Mouse (Mus musculus) forebrain, embryonic 13.5 days (tissue): Measurements from ENCODE around the gene Gm28230. TPM values are rescaled to one million over a fixed set of nuclear protein-coding genes. Genes with fewer than 3 reads are reported as not detected.
A peak's percentile ranks its signal among the peaks of the same experiment; 100 is the strongest.

Experiments used
- ATAC-seq: fragments of 200-750 bp; cut with Nextera tagmentation; 2 replicates; pipeline ENCODE4 v1.8.0; 2017
- H3K27ac ChIP-seq: fragments of 300-500 bp; sonication (generic); 2 replicates; pipeline ENCODE4 v1.5.1; 2015; ENCODE audit warnings: inconsistent platforms, mild to moderate bottlenecking, moderate library complexity
- H3K27me3 ChIP-seq: fragments of 300-500 bp; sonication (generic); 2 replicates; pipeline ENCODE4 v1.6.1; 2015; ENCODE audit warnings: mild to moderate bottlenecking, inconsistent platforms
- H3K36me3 ChIP-seq: fragments of 300-500 bp; sonication (generic); 2 replicates; pipeline ENCODE4 v1.6.1; 2015; ENCODE audit warnings: mild to moderate bottlenecking, inconsistent platforms; ENCODE audit not compliant: poor library complexity, severe bottlenecking
- H3K4me1 ChIP-seq: fragments of 300-500 bp; sonication (generic); 2 replicates; pipeline ENCODE4 v1.6.1; 2015; ENCODE audit warnings: inconsistent platforms
- H3K4me2 ChIP-seq: fragments of 300-500 bp; sonication (generic); 2 replicates; pipeline ENCODE4 v1.6.1; 2015; ENCODE audit warnings: inconsistent platforms, mild to moderate bottlenecking, moderate library complexity
- H3K4me3 ChIP-seq: fragments of 300-500 bp; sonication (generic); 2 replicates; pipeline ENCODE4 v1.5.1; 2015; ENCODE audit warnings: mild to moderate bottlenecking, inconsistent platforms
- H3K9ac ChIP-seq: fragments of 300-500 bp; sonication (generic); 2 replicates; pipeline ENCODE4 v1.6.1; 2015; ENCODE audit warnings: mild to moderate bottlenecking, inconsistent platforms
- H3K9me3 ChIP-seq: fragments of 300-500 bp; sonication (generic); replicated peaks from 2 replicates; pipeline ENCODE4 v1.6.1; 2016; ENCODE audit warnings: inconsistent platforms
- WGBS: fragments of 180-500 bp; shearing (Covaris S2); methylation state at CpG from one replicate; pipeline ENCODE4 v1.1.7; 2015; 5-methylcytosine and 5-hydroxymethylcytosine counted together
- polyA plus RNA-seq: library from polyadenylated mRNA; unstranded; fragments of >200 nt; fragmentation: Nextera tagmentation; extraction: Ambion mirVana; gene quantifications from 2 replicates; pipeline ENCODE4 v1.2.1, GENCODE M21; 2015

Gene Gm28230
- polyA plus RNA-seq, 1 experiment from 2014 or later = not detected

DNA sequence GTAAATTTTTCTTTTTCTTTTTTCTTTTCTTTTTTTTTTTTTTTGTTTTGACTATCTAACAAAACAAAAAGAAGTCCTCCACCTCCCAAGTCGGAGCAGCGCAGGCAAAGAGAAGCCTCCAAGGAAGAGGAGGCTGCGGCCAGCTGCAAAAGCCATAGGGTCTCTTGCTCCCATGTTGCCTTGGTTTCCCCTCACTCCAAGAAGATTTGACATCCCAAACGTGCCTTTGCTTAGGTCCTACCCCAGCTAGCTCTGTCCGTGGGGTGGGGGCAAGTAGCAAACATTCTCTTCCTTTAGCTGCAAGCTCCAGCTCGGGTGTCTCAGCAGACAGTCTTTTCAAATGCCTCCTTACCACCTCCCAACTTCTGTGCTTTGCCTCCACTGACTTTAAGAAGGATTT is 7.2 kb downstream of the Gm28230 start:
- ATAC-seq = no peak
- Histone ChIP-seq H3K9me3 (no peaks in the 10 kb centered on the region), H3K27me3 (peaks cover 99% of the 10 kb centered on the region), H3K36me3 (no peaks in the 10 kb centered on the region), H3K4me3 (no peak overlapping the region), H3K27ac (no peak overlapping the region), H3K4me2 (no peak overlapping the region), H3K4me1 (peaks cover 4% of the 10 kb centered on the region), H3K9ac (no peak overlapping the region)
- 0% methylated on average over 6 of the region's 6 CpGs for WGBS

DNA sequence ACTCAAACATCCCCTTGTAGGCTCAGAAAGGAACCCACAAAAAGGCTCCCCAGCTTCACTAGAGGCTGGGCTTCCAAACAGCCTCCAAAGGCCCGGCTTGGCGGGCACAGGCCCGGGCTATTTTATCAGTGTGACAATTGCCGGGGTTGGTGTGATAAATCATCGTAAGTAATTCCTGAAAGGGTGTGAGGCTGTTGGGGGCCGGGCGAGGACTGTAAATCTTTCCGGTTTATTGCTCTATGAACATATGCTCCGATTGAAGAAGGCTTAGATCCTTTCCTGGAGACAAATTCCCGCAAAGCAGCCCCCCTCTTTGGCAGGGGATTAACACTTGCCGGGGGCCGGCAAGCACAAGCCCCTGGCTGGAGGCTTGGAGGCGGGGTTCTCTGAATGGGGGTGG is 7.9 kb downstream of the Gm28230 start:
- H3K9ac ChIP-seq = no peak overlapping the region
- no peaks in the 10 kb centered on the region for H3K9me3 ChIP-seq
- H3K4me1 ChIP-seq = peaks cover 4% of the 10 kb centered on the region
- no peak overlapping the region for H3K27ac ChIP-seq
- no peak for ATAC-seq
- peaks cover 99% of the 10 kb centered on the region for H3K27me3 ChIP-seq
- no peaks in the 10 kb centered on the region for H3K36me3 ChIP-seq
- WGBS = under 1% methylated on average over 13 of the region's 13 CpGs
- H3K4me3 ChIP-seq = no peak overlapping the region
- no peak overlapping the region for H3K4me2 ChIP-seq

DNA sequence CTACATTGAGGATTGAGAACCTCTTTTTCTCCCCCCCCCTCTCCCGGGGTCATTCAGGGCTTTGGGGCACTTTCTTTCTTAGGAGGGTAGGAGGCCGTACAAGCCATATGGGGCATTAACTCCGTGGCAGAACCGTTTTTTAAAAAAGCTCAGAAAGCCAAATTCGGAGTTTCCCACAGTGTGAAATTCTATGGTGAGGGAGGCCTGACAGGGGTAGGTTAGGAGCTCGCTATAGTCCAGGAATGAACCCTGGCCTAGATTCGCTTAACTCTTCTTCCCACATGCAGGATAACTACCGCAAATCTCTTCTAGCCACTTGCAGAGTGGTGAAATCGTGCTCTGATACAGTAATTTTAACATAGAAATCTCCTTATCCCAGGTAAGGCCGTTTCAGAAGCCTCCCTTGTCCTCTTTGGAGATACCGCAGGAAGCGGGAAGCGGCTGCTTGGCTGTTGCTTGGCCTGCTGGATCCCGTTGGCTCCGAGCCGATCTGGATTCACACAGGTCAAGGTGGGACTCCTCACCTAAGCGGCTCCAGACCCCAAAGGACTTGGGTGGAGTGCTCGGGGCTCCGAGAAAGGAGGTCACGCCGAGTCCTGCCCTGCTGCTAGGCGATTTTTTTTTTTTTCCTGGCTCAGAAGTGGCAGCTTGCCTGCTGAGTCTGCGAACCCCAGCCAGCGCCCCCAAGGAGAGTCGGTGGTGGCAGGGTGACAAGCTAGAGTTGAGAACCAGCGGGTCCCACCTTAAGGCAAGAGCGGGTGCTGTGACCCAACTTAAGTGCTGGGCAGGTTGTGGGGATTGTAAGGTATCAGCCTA is 8.7 kb downstream of the Gm28230 start:
- H3K4me1 ChIP-seq = peaks cover 4% of the 10 kb centered on the region
- ATAC-seq = no peak
- no peak overlapping the region for H3K4me2 ChIP-seq
- H3K27me3 ChIP-seq = peaks cover 100% of the 10 kb centered on the region
- no peak overlapping the region for H3K9ac ChIP-seq
- H3K9me3 ChIP-seq = no peaks in the 10 kb centered on the region
- H3K27ac ChIP-seq = no peak overlapping the region
- WGBS = under 1% methylated on average over 27 of the region's 27 CpGs
- no peak overlapping the region for H3K4me3 ChIP-seq
- no peaks in the 10 kb centered on the region for H3K36me3 ChIP-seq

DNA sequence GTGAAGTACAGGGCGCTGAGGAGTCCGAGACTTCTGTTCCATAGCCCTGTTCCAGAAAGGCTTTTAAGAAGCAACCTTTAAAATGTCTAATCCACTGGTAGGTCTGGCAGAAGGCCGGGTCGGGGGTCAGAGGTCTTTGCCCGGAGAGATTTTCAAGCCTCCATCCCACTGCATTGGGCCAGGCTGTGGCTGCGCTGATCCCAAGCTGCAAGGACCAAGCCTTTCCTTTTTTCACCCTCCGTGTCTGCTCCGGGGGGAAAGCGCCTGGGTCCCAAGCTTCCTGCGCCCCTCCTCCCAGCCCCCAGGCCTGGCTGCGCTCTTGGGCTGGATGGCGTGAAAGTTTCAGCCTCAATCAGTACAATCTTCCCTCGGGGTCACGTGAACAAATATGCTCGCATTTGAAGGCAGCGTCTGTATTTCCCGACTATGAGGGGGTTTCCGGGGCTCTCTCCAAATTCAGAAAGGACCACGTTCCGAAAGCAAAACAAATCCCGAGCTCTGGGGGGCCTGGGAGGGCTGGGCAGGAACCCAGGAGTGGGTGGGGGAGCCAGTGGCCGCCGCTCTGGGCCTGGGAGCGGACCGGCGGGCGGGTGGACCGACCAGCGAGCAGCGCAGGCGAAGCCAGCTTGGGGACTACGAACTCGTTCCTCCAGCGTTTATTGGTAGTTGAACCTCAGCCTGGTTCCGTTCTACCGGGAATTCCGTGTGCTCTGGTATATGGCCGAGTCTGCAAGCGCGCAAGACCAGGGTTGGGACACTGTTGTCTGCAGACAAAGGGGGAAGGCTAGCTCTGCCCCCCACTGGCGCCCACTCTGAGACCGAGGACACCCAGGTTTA is 9.5 kb downstream of the Gm28230 start:
- H3K4me2 ChIP-seq = no peak overlapping the region
- under 1% methylated on average over 42 of the region's 42 CpGs for WGBS
- no peaks in the 10 kb centered on the region for H3K9me3 ChIP-seq
- H3K36me3 ChIP-seq = no peaks in the 10 kb centered on the region
- no peak overlapping the region for H3K9ac ChIP-seq
- 0 out of 2 replicates have a peak overlapping the region, but pooled peaks have one; percentile 7 for H3K4me3 ChIP-seq
- H3K27ac ChIP-seq = no peak overlapping the region
- peaks cover 4% of the 10 kb centered on the region for H3K4me1 ChIP-seq
- ATAC-seq = no peak
- H3K27me3 ChIP-seq = peaks cover 100% of the 10 kb centered on the region

DNA sequence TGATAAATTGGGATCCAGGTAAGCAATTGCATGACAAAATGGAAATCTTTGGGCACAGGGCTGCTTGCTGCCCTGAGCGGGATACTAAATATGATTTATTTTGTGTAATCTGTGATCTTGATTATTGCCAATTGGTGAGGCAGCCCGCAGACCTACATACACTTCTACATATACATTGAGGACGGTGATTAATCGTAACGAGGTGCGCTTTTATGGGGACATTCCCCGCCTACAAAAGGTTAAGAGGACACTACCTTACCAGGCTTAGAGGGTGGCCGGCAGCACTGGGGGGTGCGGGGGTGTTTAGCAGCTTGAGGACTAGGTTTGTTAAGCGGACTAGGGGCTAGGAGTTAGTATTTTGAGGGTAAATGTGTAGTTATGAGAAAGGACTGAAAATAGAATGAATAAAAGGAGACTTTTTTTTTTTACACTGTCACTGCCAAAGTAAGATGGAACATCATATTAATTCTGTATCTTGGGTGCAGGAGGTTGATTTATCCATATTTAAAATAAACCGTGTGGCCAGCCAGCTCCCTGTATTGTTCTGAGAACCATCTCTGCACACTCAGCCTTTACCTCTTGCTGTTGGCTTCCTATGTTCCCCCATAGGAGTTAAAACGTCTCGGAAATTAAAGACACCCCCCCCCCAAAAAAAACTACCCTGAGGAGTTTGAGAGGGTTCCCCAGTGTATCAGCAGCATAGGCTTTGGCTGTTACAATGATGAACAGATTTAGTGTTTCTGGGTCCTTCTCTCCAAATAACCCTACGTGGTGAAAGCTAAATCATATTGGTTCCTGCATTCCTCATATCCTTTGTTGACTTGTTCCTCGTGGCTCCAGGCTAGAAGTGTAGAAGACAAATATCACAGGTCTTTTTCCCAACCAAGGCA is 10.4 kb downstream of the Gm28230 start:
- Histone ChIP-seq H3K9ac (no peak overlapping the region), H3K4me1 (peaks cover 4% of the 10 kb centered on the region), H3K4me3 (no peak overlapping the region), H3K4me2 (no peak overlapping the region), H3K27me3 (peaks cover 99% of the 10 kb centered on the region), H3K27ac (no peak overlapping the region), H3K9me3 (no peaks in the 10 kb centered on the region), H3K36me3 (no peaks in the 10 kb centered on the region)
- WGBS = 2% methylated on average over 15 of the region's 15 CpGs
- no peak for ATAC-seq

DNA sequence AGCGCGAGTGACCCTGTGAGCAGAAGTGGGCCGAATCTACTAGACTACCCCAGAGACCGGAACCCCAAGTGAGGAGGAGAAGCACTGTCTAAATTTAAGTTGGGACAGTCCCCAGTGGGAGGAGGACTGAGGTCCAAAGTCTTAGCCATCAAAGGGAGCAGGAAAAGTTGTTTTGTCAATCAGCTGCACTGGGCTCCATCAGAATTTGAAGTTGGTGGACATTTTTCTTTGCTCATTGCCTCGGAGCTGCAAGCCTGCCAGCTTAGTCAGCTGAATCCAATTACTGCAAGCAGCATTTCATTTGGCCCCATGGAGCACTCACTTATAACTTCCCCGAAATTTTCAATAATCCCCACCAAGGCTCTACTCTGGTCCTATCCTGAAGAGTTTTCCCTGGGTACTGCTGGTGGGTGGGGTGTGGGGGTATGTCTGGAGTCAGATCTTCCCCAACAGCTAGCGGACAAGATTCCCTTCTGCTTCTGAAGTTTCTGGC is 11.1 kb downstream of the Gm28230 start:
- Histone ChIP-seq H3K27ac (no peak overlapping the region), H3K9me3 (no peaks in the 10 kb centered on the region), H3K4me2 (no peak overlapping the region), H3K36me3 (no peaks in the 10 kb centered on the region), H3K27me3 (peaks cover 99% of the 10 kb centered on the region), H3K9ac (no peak overlapping the region), H3K4me1 (peaks cover 4% of the 10 kb centered on the region), H3K4me3 (no peak overlapping the region)
- ATAC-seq = no peak
- 2% methylated on average over 7 of the region's 7 CpGs for WGBS

DNA sequence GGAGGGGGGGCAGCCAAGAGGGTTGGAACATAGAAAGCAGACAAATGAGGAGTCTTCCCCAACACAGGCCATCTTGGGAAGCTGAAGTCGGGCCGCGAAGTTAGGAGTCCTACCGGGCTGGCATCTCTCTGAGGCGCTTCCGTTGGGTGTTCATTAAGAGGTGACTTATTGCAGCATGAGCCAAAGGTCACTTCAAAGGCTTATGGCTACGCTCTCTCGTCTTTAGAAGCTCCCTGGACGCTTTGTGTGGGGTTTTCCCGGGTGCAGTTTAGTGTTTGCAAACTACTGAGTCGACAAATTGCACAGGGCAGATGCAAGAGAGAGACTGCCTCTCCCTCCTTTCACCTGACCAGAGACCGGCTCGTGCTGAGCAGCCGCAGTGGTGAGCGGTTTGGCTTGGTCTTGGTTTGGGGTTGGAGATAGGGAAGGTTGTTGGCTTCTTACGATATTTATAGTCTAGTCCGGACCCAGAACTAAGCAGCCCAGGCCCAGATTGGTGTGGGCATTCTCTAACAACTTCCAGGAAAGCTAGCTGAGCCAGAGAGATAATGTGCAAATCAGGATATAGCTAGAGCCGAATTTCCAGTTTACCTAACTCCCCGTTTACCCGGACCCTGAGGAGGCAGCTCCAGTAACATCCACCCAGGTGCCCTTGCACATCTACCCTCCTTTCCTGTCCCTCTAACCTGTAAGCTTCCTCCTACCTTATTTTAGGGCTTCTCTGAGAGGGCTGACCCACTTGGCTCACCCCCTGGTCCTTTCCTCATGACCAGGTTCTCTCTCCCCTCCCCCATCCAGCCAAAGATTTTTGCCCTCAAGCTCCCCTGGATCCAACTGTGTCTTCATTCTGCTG is 12.3 kb downstream of the Gm28230 start:
- H3K27me3 ChIP-seq = peaks cover 99% of the 10 kb centered on the region
- peaks cover 4% of the 10 kb centered on the region; the same call in 1 of the 2 replicates for H3K4me1 ChIP-seq
- H3K36me3 ChIP-seq = no peaks in the 10 kb centered on the region
- 2% methylated on average over 20 of the region's 20 CpGs for WGBS
- H3K27ac ChIP-seq = no peak overlapping the region
- no peak for ATAC-seq
- no peak overlapping the region for H3K9ac ChIP-seq
- H3K4me2 ChIP-seq = no peak overlapping the region
- H3K9me3 ChIP-seq = no peaks in the 10 kb centered on the region
- H3K4me3 ChIP-seq = no peak overlapping the region

DNA sequence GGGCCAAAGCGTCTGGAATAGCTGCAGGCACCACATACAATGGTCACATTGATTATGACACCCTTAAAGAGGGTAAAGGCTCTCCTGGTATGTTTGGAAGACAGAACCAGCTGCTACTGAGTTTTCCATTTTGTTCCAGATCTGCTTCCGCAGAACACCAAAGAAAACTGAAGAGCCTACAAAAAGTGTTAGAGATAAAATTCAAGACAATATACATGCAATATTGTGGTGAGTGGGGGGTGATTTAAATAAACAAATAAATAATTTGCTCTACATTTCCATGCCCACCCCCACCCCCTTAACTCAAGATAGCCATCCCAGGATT is 12.9 kb downstream of the Gm28230 start:
- no peaks in the 10 kb centered on the region for H3K9me3 ChIP-seq
- H3K9ac ChIP-seq = no peak overlapping the region
- 7% methylated on average over 2 of the region's 2 CpGs for WGBS
- no peak for ATAC-seq
- H3K4me3 ChIP-seq = no peak overlapping the region
- H3K4me2 ChIP-seq = no peak overlapping the region
- H3K4me1 ChIP-seq = peaks cover 4% of the 10 kb centered on the region; the same call in 1 of the 2 replicates
- H3K36me3 ChIP-seq = no peaks in the 10 kb centered on the region
- H3K27me3 ChIP-seq = peaks cover 99% of the 10 kb centered on the region
- no peak overlapping the region for H3K27ac ChIP-seq

DNA sequence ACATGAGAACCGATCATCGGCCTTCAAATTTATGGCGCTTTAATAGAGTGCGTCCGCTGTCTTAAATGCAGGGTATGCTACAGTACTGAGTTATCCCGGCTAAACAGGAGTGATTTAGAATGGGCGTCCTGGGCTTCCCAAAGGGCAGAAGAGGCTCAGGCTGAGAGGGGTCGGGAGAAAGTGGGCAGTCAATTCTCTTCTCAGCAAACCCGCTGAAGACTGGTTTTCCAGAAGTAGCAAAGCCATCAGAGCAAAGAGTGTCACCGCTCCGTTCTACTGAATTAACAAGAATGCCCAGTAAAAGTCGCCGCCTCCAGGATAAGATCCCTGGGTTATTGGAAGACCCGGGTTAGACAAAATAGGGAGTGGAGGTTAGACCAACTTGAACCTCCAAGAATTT is 13.3 kb downstream of the Gm28230 start:
- 2% methylated on average over 14 of the region's 14 CpGs for WGBS
- H3K27ac ChIP-seq = no peak overlapping the region

DNA sequence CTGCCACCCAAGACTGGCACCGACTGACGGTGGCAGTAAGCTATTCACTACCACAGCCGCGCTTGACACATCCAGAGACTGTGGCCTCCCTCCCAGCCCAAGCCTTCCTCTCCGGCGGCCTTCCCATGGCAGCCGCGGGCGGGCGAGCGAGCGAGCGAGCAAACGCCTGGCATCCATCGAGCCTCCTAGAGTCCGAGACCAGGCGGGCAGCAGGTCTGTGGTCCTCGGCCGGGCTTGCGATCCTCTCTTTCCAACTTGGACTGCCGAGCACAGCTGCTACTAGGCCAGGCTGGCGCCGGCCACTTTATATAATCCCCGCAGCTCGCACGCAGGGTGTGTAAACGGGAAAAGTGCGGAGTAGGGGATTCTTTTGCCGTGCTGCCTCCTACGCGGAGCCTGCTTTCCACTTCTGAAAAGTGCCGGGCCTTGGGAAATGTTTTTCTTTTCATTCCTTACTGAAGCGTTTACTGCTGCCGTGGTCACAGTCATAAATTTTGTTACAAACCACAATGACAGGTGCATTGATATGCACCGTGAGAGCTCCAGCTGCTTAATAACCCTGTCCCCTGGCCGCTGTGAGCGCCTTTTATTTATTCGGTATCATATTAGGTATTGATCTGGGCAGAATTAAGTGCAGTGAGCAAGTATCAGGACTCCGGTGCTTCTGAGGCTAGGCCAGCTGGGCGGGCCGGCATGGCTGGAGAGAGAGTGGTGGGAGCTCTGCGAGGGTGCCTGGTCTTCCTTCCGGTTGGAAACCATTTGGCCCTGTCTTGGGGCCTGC is 14.0 kb downstream of the Gm28230 start:
- peaks cover 99% of the 10 kb centered on the region for H3K27me3 ChIP-seq
- no peak for ATAC-seq
- H3K4me2 ChIP-seq = no peak overlapping the region
- no peak overlapping the region for H3K9ac ChIP-seq
- no peaks in the 10 kb centered on the region for H3K9me3 ChIP-seq
- H3K4me3 ChIP-seq = no peak overlapping the region
- no peaks in the 10 kb centered on the region for H3K36me3 ChIP-seq
- H3K27ac ChIP-seq = no peak overlapping the region
- peaks cover 4% of the 10 kb centered on the region; the same call in 1 of the 2 replicates for H3K4me1 ChIP-seq
- 1% methylated on average over 43 of the region's 43 CpGs for WGBS

More for the DNA sequence above, 13.3 kb downstream of the Gm28230 start:
- ATAC-seq = no peak
- Histone ChIP-seq H3K4me1 (peaks cover 4% of the 10 kb centered on the region; the same call in 1 of the 2 replicates), H3K4me2 (no peak overlapping the region), H3K4me3 (no peak overlapping the region), H3K36me3 (no peaks in the 10 kb centered on the region), H3K27me3 (peaks cover 99% of the 10 kb centered on the region), H3K9ac (no peak overlapping the region), H3K9me3 (no peaks in the 10 kb centered on the region)
